Mouse (Mus musculus) thymus, adult 2 months (tissue): ENCODE measurements at regions not wholly inside any gene's neighbourhood (a gene's known extent, or its start where the extent isn't known, plus 50 kb on each side); places are given as distances from the start of the nearest gene placed in this dataset.

Experiments
- CTCF ChIP-seq: fragments of 200-500 bp; IDR thresholded peaks from 2 replicates; pipeline ENCODE4 v1.5.1; 2012; ENCODE audit warnings: mild to moderate bottlenecking, control low read depth, low read length, moderate library complexity, borderline replicate concordance; ENCODE audit not compliant: control insufficient read depth, poor library complexity, insufficient read depth; ENCODE audit errors: extremely low read depth
- POLR2A ChIP-seq: fragments of 200-500 bp; IDR thresholded peaks from 2 replicates; pipeline ENCODE4 v1.6.1; 2012; ENCODE audit warnings: mild to moderate bottlenecking, low read length, control low read depth, moderate library complexity; ENCODE audit not compliant: control insufficient read depth, poor library complexity, insufficient read depth; ENCODE audit errors: extremely low read depth

DNA sequence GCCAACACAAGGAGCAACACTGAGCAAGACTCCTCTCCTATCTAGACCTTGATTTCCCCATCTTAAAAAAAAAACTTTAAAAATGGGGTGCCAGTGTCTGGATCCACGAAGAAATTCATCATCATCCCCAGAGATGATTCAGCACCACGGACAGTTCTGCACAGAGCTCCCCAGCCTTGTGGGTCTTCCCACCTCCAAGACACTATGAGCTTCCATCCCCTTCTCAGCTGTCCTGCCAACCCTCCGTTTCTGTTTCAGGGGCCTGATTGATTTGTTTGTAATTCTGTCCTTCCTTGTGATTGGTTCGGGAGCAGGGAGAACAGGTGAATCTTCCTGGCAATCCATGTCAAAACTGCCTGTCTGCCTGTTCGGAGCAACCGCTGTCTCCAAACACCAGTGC, 253.3 kb downstream of the Gm26897 start:
- TF ChIP-seq CTCF: no peak
- no peak for TF ChIP-seq POLR2A
